ENCODE assay signal across 22 mouse cellular contexts in the genomic region with DNA sequence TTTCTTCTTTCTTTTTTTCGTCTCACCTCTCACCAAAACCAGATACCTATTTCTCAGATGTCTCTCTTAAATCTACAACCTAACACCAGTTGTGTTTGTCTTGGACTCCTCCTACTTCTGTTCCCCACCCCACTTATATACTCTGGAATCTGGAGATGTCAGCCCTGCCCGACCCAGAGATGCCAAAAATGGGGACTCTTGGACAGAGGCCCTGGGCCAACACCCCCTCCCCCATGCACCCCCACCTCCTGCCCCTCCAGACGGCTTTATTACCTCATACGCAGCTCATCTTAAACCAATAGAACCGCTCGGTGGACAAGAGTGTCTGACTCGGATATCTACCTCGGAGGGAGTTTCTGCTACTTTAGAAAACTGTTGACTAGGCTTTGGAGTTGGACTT. TPM values are rescaled to one million over a fixed set of nuclear protein-coding genes. Genes with fewer than 3 reads are reported as not detected.
DNase-seq lines count a peak whose midpoint lies in the region; ATAC-seq and TF ChIP-seq lines count a peak whose summit lies in the region.
"Had no signal": no experiment of that assay in that cellular context is flagged by ENCODE, and none has a peak within 500 bp of the region (broad histone marks: within the 10 kb centered on the region; RNA-seq: fewer than 3 reads in every experiment).

No protein-coding gene starts in this region.

- no peak overlapping the region for H3K4me3 ChIP-seq in heart, embryonic 13.5 days
- no peak overlapping the region for H3K4me3 ChIP-seq in liver, postnatal 0 days (ENCODE audit: low read depth, low read length)
- H3K4me3 ChIP-seq in liver, embryonic 12.5 days = no peak overlapping the region
- H3K4me3 ChIP-seq in embryonic facial prominence, embryonic 10.5 days = 0 out of 2 replicates have a peak overlapping the region, but pooled peaks have one; percentile 79
- H3K4me3 ChIP-seq: embryonic facial prominence, embryonic 12.5 days; gastrocnemius, adult 2 months; hindbrain, embryonic 13.5 days had no signal

- peaks cover 66% of the 10 kb centered on the region for H3K4me1 ChIP-seq in heart, embryonic 13.5 days
- peaks cover 37% of the 10 kb centered on the region for H3K4me1 ChIP-seq in liver, postnatal 0 days (ENCODE audit: insufficient read depth)
- H3K4me1 ChIP-seq in liver, embryonic 12.5 days = peaks cover 79% of the 10 kb centered on the region
- H3K4me1 ChIP-seq in embryonic facial prominence, embryonic 10.5 days = peaks cover 74% of the 10 kb centered on the region

- 72% methylated on average over 8 of the region's 8 CpGs for WGBS in heart, embryonic 13.5 days
- WGBS in liver, postnatal 0 days (ENCODE audit: insufficient replicate concordance) = 75% methylated on average over 8 of the region's 8 CpGs
- WGBS in liver, embryonic 12.5 days (ENCODE audit: insufficient replicate concordance) = 73% methylated on average over 8 of the region's 8 CpGs
- WGBS in embryonic facial prominence, embryonic 10.5 days = 78% methylated on average over 8 of the region's 8 CpGs

- DNase-seq in heart, postnatal 10 days = no peak
- DNase-seq in liver, postnatal 0 days = no peak
- no peak for DNase-seq in embryonic facial prominence, embryonic 10.5 days (ENCODE audit: low spot score)
- DNase-seq in lung, postnatal 36 days = peak; percentile 38
- DNase-seq: adrenal gland, adult 2 months; adrenal gland, postnatal 36 days; cerebellum, postnatal 14 days; embryo, embryonic 11 days; gastrocnemius, adult 2 months; gastrocnemius, postnatal 25 days; heart, adult 11 months; heart, postnatal 14 days had no signal

- no peaks in the 10 kb centered on the region for H3K27me3 ChIP-seq in heart, embryonic 13.5 days (replicated peaks)
- H3K27me3 ChIP-seq in liver, postnatal 0 days (ENCODE audit: insufficient read depth, low read length) = no peaks in the 10 kb centered on the region
- no peaks in the 10 kb centered on the region for H3K27me3 ChIP-seq in liver, embryonic 12.5 days (replicated peaks)
- H3K27me3 ChIP-seq in embryonic facial prominence, embryonic 10.5 days (replicated peaks; ENCODE audit: low read depth, poor library complexity, severe bottlenecking) = no peaks in the 10 kb centered on the region
- H3K27me3 ChIP-seq: CH12.LX; embryonic facial prominence, embryonic 12.5 days; hindbrain, embryonic 13.5 days; Patski had no signal

- H3K4me2 ChIP-seq in heart, embryonic 13.5 days = no peak overlapping the region
- no peak overlapping the region for H3K4me2 ChIP-seq in liver, postnatal 0 days (ENCODE audit: low read depth, low read length)
- H3K4me2 ChIP-seq in liver, embryonic 12.5 days = no peak overlapping the region
- H3K4me2 ChIP-seq: embryonic facial prominence, embryonic 12.5 days; hindbrain, embryonic 13.5 days had no signal

- no peak for TF ChIP-seq EP300 in liver, postnatal 0 days (IDR thresholded peaks at IDR 0.05; ENCODE audit: low read depth)

- no peak overlapping the region for H3K27ac ChIP-seq in heart, embryonic 13.5 days (replicated peaks)
- peak overlapping the region; percentile 29; the same call in 1 of the 2 replicates for H3K27ac ChIP-seq in liver, postnatal 0 days (ENCODE audit: low read depth)
- H3K27ac ChIP-seq in liver, embryonic 12.5 days = no peak overlapping the region
- no peak overlapping the region for H3K27ac ChIP-seq in embryonic facial prominence, embryonic 10.5 days (replicated peaks)
- H3K27ac ChIP-seq: embryonic facial prominence, embryonic 12.5 days; gastrocnemius, adult 2 months; hindbrain, embryonic 13.5 days; hindbrain, postnatal 0 days had no signal

- peak overlapping the region; percentile 24; the same call in 1 of the 2 replicates for H3K9ac ChIP-seq in heart, embryonic 13.5 days
- H3K9ac ChIP-seq in liver, postnatal 0 days (replicated peaks) = no peak overlapping the region
- no peak overlapping the region for H3K9ac ChIP-seq in liver, embryonic 12.5 days
- H3K9ac ChIP-seq: embryonic facial prominence, embryonic 12.5 days had no signal

- no peaks in the 10 kb centered on the region for H3K9me3 ChIP-seq in heart, embryonic 13.5 days
- H3K9me3 ChIP-seq in liver, postnatal 0 days (ENCODE audit: low read length) = no peaks in the 10 kb centered on the region
- H3K9me3 ChIP-seq in liver, embryonic 12.5 days (replicated peaks) = no peaks in the 10 kb centered on the region
- no peaks in the 10 kb centered on the region for H3K9me3 ChIP-seq in embryonic facial prominence, embryonic 10.5 days
- H3K9me3 ChIP-seq: embryonic facial prominence, embryonic 12.5 days; hindbrain, embryonic 13.5 days had no signal

- no peak for TF ChIP-seq CTCF in liver, postnatal 0 days (IDR thresholded peaks at IDR 0.05; ENCODE audit: low read depth)

- intact Hi-C loops in heart, postnatal 10 days (cut with DNase I) = no loop called here

- H3K36me3 ChIP-seq in heart, embryonic 13.5 days = peaks cover 44% of the 10 kb centered on the region
- H3K36me3 ChIP-seq in liver, postnatal 0 days (replicated peaks; ENCODE audit: insufficient read depth, low read length) = peaks cover 30% of the 10 kb centered on the region
- peaks cover 43% of the 10 kb centered on the region for H3K36me3 ChIP-seq in liver, embryonic 12.5 days
- peaks cover 46% of the 10 kb centered on the region for H3K36me3 ChIP-seq in embryonic facial prominence, embryonic 10.5 days (replicated peaks)

- no peak for ATAC-seq in heart, embryonic 13.5 days (ENCODE audit: extremely low read depth, insufficient number of reproducible peaks, low FRiP score, low TSS enrichment)
- no peak for ATAC-seq in liver, postnatal 0 days
- ATAC-seq in liver, embryonic 12.5 days = no peak
- no peak for ATAC-seq in erythroblast, adult 5-6 weeks (replicated peaks; ENCODE audit: low FRiP score, poor library complexity, severe bottlenecking)
- ATAC-seq: activated CD4-positive, CD25-positive, alpha-beta regulatory T cell, adult 4 months; forebrain, embryonic 14.5 days; hindbrain, postnatal 0 days; Patski had no signal

RNA-seq across cellular contexts. Expression of a gene that starts 1.6 kb away (rescaled TPM):
- polyA plus RNA-seq in heart, embryonic 13.5 days (2015; fragmentation: Nextera tagmentation; extraction: Ambion mirVana) = 3.7 and 4.0 TPM in 2 replicates
- total RNA-seq in heart, postnatal 10 days (2021) = 1 to 10 TPM; 1.1 to 1.6 TPM
- 1.4 and 1.9 TPM in 2 replicates for polyA plus RNA-seq in liver, postnatal 0 days (2015; fragmentation: Nextera tagmentation; extraction: Ambion mirVana)
- polyA plus RNA-seq in liver, embryonic 12.5 days (2016; fragmentation: Nextera tagmentation; extraction: Ambion mirVana) = 1.3 and 1.5 TPM in 2 replicates
- 2.6 and 3.6 TPM in 2 replicates for polyA plus RNA-seq in embryonic facial prominence, embryonic 10.5 days (2016; fragmentation: Nextera tagmentation; extraction: Ambion mirVana)
- total RNA-seq in erythroblast, adult 5-6 weeks (2015; ENCODE audit: low replicate concordance) = 0.84 TPM in 1 of 2 replicates, not detected in the other
- total RNA-seq in erythroblast, adult 5-6 weeks (2017; ENCODE audit: low replicate concordance) = 0.26 and 1.7 TPM in 2 replicates

RNA-seq across cellular contexts. Expression of a gene that starts 5.0 kb away (rescaled TPM):
- 7.0 and 7.3 TPM in 2 replicates for polyA plus RNA-seq in heart, embryonic 13.5 days (2015; fragmentation: Nextera tagmentation; extraction: Ambion mirVana)
- total RNA-seq in heart, postnatal 10 days (2021) = 10 to 100 TPM; 26.1 to 30.4 TPM
- 3.6 and 4.9 TPM in 2 replicates for polyA plus RNA-seq in liver, postnatal 0 days (2015; fragmentation: Nextera tagmentation; extraction: Ambion mirVana)
- 6.9 and 8.3 TPM in 2 replicates for polyA plus RNA-seq in liver, embryonic 12.5 days (2016; fragmentation: Nextera tagmentation; extraction: Ambion mirVana)
- 18.2 and 19.5 TPM in 2 replicates for polyA plus RNA-seq in embryonic facial prominence, embryonic 10.5 days (2016; fragmentation: Nextera tagmentation; extraction: Ambion mirVana)
- 8.4 and 10.4 TPM in 2 replicates for total RNA-seq in erythroblast, adult 5-6 weeks (2015; ENCODE audit: low replicate concordance)
- 5.5 and 5.9 TPM in 2 replicates for total RNA-seq in erythroblast, adult 5-6 weeks (2017; ENCODE audit: low replicate concordance)

RNA-seq across cellular contexts. Expression of a gene that starts 6.5 kb away (rescaled TPM):
- polyA plus RNA-seq in heart, embryonic 13.5 days (2015; fragmentation: Nextera tagmentation; extraction: Ambion mirVana) = 6.8 and 7.0 TPM in 2 replicates
- total RNA-seq in heart, postnatal 10 days (2021) = 1 to 10 TPM; 5.1 to 5.6 TPM
- polyA plus RNA-seq in liver, postnatal 0 days (2015; fragmentation: Nextera tagmentation; extraction: Ambion mirVana) = 19.6 and 24.7 TPM in 2 replicates
- polyA plus RNA-seq in liver, embryonic 12.5 days (2016; fragmentation: Nextera tagmentation; extraction: Ambion mirVana) = 10.7 and 11.0 TPM in 2 replicates
- 9.4 and 10.1 TPM in 2 replicates for polyA plus RNA-seq in embryonic facial prominence, embryonic 10.5 days (2016; fragmentation: Nextera tagmentation; extraction: Ambion mirVana)
- total RNA-seq in erythroblast, adult 5-6 weeks (2015; ENCODE audit: low replicate concordance) = 69.6 and 82.3 TPM in 2 replicates
- total RNA-seq in erythroblast, adult 5-6 weeks (2017; ENCODE audit: low replicate concordance) = 11.6 and 21.3 TPM in 2 replicates

RNA-seq across cellular contexts. Expression of a gene that starts 7.4 kb away (rescaled TPM):
- polyA plus RNA-seq in heart, embryonic 13.5 days (2015; fragmentation: Nextera tagmentation; extraction: Ambion mirVana) = 106 and 120 TPM in 2 replicates
- 10 to 100 TPM; 37.0 to 39.2 TPM for total RNA-seq in heart, postnatal 10 days (2021)
- 78.4 and 80.0 TPM in 2 replicates for polyA plus RNA-seq in liver, postnatal 0 days (2015; fragmentation: Nextera tagmentation; extraction: Ambion mirVana)
- 94.8 and 101 TPM in 2 replicates for polyA plus RNA-seq in liver, embryonic 12.5 days (2016; fragmentation: Nextera tagmentation; extraction: Ambion mirVana)
- polyA plus RNA-seq in embryonic facial prominence, embryonic 10.5 days (2016; fragmentation: Nextera tagmentation; extraction: Ambion mirVana) = 165 and 172 TPM in 2 replicates
- 22.2 and 30.2 TPM in 2 replicates for total RNA-seq in erythroblast, adult 5-6 weeks (2015; ENCODE audit: low replicate concordance)
- 4.1 and 6.1 TPM in 2 replicates for total RNA-seq in erythroblast, adult 5-6 weeks (2017; ENCODE audit: low replicate concordance)

RNA-seq across cellular contexts. Expression of a gene that starts 8.0 kb away (rescaled TPM):
- polyA plus RNA-seq in heart, embryonic 13.5 days (2015; fragmentation: Nextera tagmentation; extraction: Ambion mirVana) = 53.6 and 54.2 TPM in 2 replicates
- 10 to 100 TPM; 54.4 to 56.5 TPM for total RNA-seq in heart, postnatal 10 days (2021)
- polyA plus RNA-seq in liver, postnatal 0 days (2015; fragmentation: Nextera tagmentation; extraction: Ambion mirVana) = 9.9 and 11.1 TPM in 2 replicates
- polyA plus RNA-seq in liver, embryonic 12.5 days (2016; fragmentation: Nextera tagmentation; extraction: Ambion mirVana) = 31.2 and 31.7 TPM in 2 replicates
- polyA plus RNA-seq in embryonic facial prominence, embryonic 10.5 days (2016; fragmentation: Nextera tagmentation; extraction: Ambion mirVana) = 51.3 and 56.1 TPM in 2 replicates
- total RNA-seq in erythroblast, adult 5-6 weeks (2015; ENCODE audit: low replicate concordance) = 9.6 and 16.5 TPM in 2 replicates
- 8.2 and 12.4 TPM in 2 replicates for total RNA-seq in erythroblast, adult 5-6 weeks (2017; ENCODE audit: low replicate concordance)
